Mouse (Mus musculus) midbrain, embryonic 13.5 days (tissue): Measurements from ENCODE around the gene Slc30a10. TPM values are rescaled to one million over a fixed set of nuclear protein-coding genes. Genes with fewer than 3 reads are reported as not detected.
A peak's percentile ranks its signal among the peaks of the same experiment; 100 is the strongest.

Experiments used
- ATAC-seq: fragments of 200-750 bp; cut with Nextera tagmentation; 2 replicates; pipeline ENCODE4 v1.8.0; 2017; ENCODE audit warnings: mild to moderate bottlenecking, moderate TSS enrichment, moderate library complexity
- H3K27ac ChIP-seq: fragments of 300-500 bp; sonication (generic); 2 replicates; pipeline ENCODE4 v1.5.1; 2015; ENCODE audit warnings: inconsistent platforms, mild to moderate bottlenecking, moderate library complexity
- H3K27me3 ChIP-seq: fragments of 300-500 bp; sonication (generic); 2 replicates; pipeline ENCODE4 v1.6.1; 2015; ENCODE audit warnings: mild to moderate bottlenecking, inconsistent platforms
- H3K36me3 ChIP-seq: fragments of 300-500 bp; sonication (generic); 2 replicates; pipeline ENCODE4 v1.6.1; 2015; ENCODE audit warnings: mild to moderate bottlenecking, inconsistent platforms
- H3K4me1 ChIP-seq: fragments of 300-500 bp; sonication (generic); replicated peaks from 2 replicates; pipeline ENCODE4 v1.6.1; 2015; ENCODE audit warnings: inconsistent platforms
- H3K4me2 ChIP-seq: fragments of 300-500 bp; sonication (generic); replicated peaks from 2 replicates; pipeline ENCODE4 v1.6.1; 2015; ENCODE audit warnings: moderate library complexity, mild to moderate bottlenecking, inconsistent platforms
- H3K4me3 ChIP-seq: fragments of 300-500 bp; sonication (generic); replicated peaks from 2 replicates; pipeline ENCODE4 v1.5.1; 2015; ENCODE audit warnings: mild to moderate bottlenecking, inconsistent platforms
- H3K9ac ChIP-seq: fragments of 300-500 bp; sonication (generic); replicated peaks from 2 replicates; pipeline ENCODE4 v1.6.1; 2015; ENCODE audit warnings: mild to moderate bottlenecking, inconsistent platforms
- H3K9me3 ChIP-seq: fragments of 300-500 bp; sonication (generic); 2 replicates; pipeline ENCODE4 v1.6.1; 2016; ENCODE audit warnings: mild to moderate bottlenecking, inconsistent platforms
- WGBS: fragments of 180-500 bp; shearing (Covaris S2); methylation state at CpG from one replicate; pipeline ENCODE4 v1.1.7; 2015; 5-methylcytosine and 5-hydroxymethylcytosine counted together
- polyA plus RNA-seq: library from polyadenylated mRNA; unstranded; fragments of >200 nt; fragmentation: Nextera tagmentation; extraction: Ambion mirVana; gene quantifications from 2 replicates; pipeline ENCODE4 v1.2.1, GENCODE M21; 2015

Gene Slc30a10
- polyA plus RNA-seq, 1 experiment from 2014 or later = 3.1 TPM

DNA sequence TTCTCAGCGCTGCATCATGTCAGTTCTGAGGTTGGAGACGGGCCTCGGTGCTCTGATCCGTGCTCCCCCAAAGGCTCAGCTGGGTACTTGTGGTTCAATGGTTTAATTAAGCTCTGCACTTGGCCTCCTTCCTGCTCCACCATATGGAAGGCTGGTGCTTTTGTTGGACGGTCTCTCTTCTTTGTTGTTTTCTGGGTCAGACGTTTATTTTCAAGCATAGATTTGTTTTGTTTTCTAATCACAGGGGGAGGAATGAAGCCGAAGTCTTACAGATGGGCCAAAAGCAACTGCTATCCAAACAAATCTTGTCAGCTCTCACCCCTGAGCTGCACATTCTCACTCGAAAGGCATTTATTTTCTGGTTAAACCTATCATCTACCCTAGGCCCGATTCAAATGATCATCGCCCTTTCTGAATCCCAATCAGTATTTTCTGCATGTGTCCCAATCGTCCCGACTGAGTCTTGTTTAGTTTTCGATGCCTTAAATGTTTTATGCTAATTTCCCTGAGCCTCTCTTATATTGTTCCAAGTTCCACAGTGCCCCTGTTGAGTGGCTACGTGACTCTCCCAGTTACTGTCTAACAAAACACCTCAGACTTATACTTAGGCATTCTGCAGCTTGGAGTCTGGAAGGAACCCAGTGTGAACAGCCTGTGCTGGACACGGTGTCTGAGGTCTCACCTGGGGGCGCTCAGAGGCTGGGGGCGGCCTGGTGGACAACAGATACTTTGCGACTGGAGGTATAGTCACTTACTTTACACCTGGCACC lies 12.8 kb upstream of the Slc30a10 start:
- Histone ChIP-seq H3K27me3 (no peaks in the 10 kb centered on the region), H3K4me3 (no peak overlapping the region), H3K4me2 (no peak overlapping the region), H3K27ac (peak overlapping the region; percentile 37), H3K9ac (no peak overlapping the region), H3K36me3 (no peaks in the 10 kb centered on the region), H3K4me1 (peaks cover 7% of the 10 kb centered on the region; the same call in 1 of the 2 replicates), H3K9me3 (no peaks in the 10 kb centered on the region)
- ATAC-seq = peak; percentile 90
- 61% methylated on average over 18 of the region's 18 CpGs for WGBS

DNA sequence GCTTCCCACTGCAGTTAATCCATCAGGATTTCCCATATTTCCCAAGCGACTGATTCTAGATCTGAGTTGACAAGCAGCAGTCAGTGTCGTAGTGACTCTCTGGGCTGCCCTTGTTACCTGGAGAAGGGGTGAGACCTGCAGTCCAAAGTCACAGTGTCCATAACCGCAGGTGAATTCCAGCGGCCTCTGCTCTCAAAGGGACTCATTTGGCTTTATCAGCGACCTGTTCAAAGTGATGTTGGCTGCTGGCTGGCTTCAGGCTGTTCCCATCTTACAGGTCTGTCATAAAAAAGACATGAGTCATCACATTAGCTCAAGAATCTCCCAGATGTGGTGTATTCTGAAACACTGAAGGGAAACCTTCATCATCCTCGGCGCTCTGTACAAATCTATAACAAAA lies 5.7 kb upstream of the Slc30a10 start:
- peaks cover 10% of the 10 kb centered on the region for H3K27me3 ChIP-seq
- H3K27ac ChIP-seq = no peak overlapping the region
- ATAC-seq = no peak
- no peak overlapping the region for H3K4me2 ChIP-seq
- H3K9me3 ChIP-seq = no peaks in the 10 kb centered on the region
- WGBS = 86% methylated on average over 7 of the region's 7 CpGs
- H3K4me3 ChIP-seq = no peak overlapping the region
- H3K4me1 ChIP-seq = no peaks in the 10 kb centered on the region
- H3K36me3 ChIP-seq = no peaks in the 10 kb centered on the region
- no peak overlapping the region for H3K9ac ChIP-seq

DNA sequence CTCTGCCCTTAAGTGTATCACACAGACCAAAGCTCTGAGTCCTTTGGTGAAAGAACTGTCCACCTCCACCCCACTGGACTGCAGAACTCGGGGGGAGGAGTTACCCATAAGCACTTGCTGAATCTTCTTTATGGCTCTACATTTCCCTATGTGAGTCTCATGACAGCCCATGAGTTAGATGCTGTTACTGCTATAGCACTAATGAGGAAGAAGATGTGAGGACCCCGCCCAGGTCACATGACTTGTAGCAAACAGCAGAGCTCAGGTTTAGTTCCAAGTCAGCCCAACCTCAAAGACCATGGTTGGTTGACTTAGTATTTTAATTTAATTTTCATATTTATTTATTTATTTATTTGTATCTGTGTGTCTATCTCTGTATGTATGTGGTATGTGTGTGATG lies 4.9 kb upstream of the Slc30a10 start:
- peaks cover 17% of the 10 kb centered on the region for H3K27me3 ChIP-seq
- WGBS = 75% methylated on average over 2 of the region's 2 CpGs
- no peak for ATAC-seq

DNA sequence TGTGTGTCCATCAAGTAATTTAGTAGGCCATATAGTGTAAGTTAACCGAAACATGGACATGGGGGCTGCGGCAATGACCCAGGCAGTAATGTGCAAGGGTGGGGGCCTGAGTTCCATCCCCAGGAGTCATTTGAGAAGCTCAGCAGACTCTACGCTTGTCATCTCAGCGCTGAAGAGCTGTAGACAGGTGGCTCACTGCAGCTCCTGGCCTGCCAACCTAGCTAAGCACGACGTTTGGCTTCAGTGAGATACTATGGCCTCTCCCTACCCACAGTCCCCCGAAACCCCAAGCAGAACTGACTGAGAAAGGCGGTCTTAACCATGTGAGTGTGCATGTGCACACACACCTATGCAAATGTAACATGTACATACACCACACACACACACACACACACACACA lies 3.6 kb upstream of the Slc30a10 start:
- Histone ChIP-seq H3K27me3 (peaks cover 30% of the 10 kb centered on the region), H3K9me3 (no peaks in the 10 kb centered on the region)
- 89% methylated on average over 8 of the region's 8 CpGs for WGBS

More for the DNA sequence above, 4.9 kb upstream of the Slc30a10 start:
- no peak overlapping the region for H3K27ac ChIP-seq
- H3K4me1 ChIP-seq = peaks cover 6% of the 10 kb centered on the region
- H3K9me3 ChIP-seq = no peaks in the 10 kb centered on the region
- no peak overlapping the region for H3K9ac ChIP-seq
- no peaks in the 10 kb centered on the region for H3K36me3 ChIP-seq
- no peak overlapping the region for H3K4me3 ChIP-seq
- no peak overlapping the region for H3K4me2 ChIP-seq

DNA sequence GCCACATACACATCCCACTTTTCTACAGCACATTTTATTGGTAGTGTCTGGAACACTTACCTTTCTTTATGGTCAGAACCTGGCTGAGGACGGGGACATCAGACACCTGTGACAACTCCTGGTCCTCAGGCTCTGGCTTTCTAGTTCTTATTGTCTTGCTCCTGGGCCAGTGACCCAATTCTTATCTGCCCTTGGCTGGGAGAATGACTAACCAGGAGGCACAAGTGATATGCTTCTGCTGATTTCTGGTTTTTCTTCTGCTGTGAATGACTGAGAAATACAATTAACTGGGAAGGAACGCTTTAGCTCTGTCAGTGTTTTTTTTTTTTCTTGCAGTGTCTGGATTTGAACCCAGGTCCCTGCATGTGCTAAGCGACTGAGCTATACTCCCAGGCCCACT lies 3.2 kb upstream of the Slc30a10 start:
- Histone ChIP-seq H3K27ac (no peak overlapping the region), H3K4me3 (no peak overlapping the region)
- ATAC-seq = no peak

More for the DNA sequence above, 3.6 kb upstream of the Slc30a10 start:
- Histone ChIP-seq H3K4me3 (no peak overlapping the region), H3K9ac (no peak overlapping the region), H3K27ac (no peak overlapping the region), H3K36me3 (no peaks in the 10 kb centered on the region), H3K4me2 (no peak overlapping the region), H3K4me1 (peaks cover 14% of the 10 kb centered on the region)
- no peak for ATAC-seq

DNA sequence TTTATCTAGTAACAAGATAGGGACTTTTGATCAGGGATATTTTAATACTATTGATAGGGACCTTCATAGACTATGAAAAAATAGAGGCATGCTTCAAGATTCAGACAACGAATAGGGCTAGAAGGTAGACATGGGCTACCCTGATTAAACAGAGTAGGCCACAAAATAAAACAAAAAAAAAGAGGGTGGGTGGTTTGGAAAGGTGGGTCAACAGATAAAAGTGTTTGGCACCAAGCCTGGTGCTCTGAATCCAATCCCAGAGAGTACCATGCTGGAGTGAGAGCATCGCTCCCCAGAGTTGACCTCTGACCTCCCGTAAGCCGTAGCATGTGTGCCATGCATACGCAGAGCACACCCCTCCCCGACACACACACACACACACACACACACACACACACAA lies 2.2 kb upstream of the Slc30a10 start:
- Histone ChIP-seq H3K27ac (no peak overlapping the region), H3K4me1 (peaks cover 14% of the 10 kb centered on the region), H3K4me2 (no peak overlapping the region), H3K4me3 (no peak overlapping the region), H3K9ac (no peak overlapping the region), H3K36me3 (no peaks in the 10 kb centered on the region), H3K27me3 (peaks cover 42% of the 10 kb centered on the region), H3K9me3 (no peaks in the 10 kb centered on the region)
- ATAC-seq = no peak
- WGBS = 97% methylated on average over 6 of the region's 6 CpGs

More for the DNA sequence above, 3.2 kb upstream of the Slc30a10 start:
- H3K4me1 ChIP-seq = peaks cover 14% of the 10 kb centered on the region
- H3K27me3 ChIP-seq = peaks cover 34% of the 10 kb centered on the region
- H3K9me3 ChIP-seq = no peaks in the 10 kb centered on the region
- 92% methylated on average over 3 of the region's 3 CpGs for WGBS
- H3K9ac ChIP-seq = no peak overlapping the region
- H3K4me2 ChIP-seq = no peak overlapping the region
- H3K36me3 ChIP-seq = no peaks in the 10 kb centered on the region

DNA sequence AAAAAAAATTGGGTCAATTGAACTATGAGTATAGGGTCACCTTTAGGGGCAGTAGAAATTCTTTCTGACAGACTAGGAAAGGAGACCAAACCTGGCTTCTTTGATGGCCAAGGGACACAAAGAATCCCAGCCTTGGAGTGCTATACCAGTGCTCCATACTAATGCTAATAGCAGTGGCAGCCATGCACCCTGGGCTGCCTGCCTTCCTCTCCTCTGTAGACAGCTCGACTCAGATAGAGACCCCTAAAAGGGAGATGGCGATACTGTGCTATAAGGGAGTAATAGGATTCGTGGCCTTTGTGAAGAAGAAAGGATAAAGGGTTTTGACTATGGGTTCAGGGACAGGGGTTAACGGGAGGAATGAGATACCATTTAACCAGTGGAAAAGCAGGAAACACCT lies 504 bp upstream of the Slc30a10 start:
- Histone ChIP-seq H3K9ac (peak overlapping the region; percentile 76; the same call in 1 of the 2 replicates), H3K27ac (no peak overlapping the region), H3K4me3 (peak overlapping the region; percentile 62), H3K27me3 (peaks cover 42% of the 10 kb centered on the region), H3K4me2 (peak overlapping the region; percentile 94), H3K36me3 (no peaks in the 10 kb centered on the region), H3K9me3 (no peaks in the 10 kb centered on the region), H3K4me1 (peaks cover 14% of the 10 kb centered on the region)
- 36% methylated on average over 4 of the region's 4 CpGs for WGBS
- ATAC-seq = peak; percentile 49; the same call in 1 of the 2 replicates

DNA sequence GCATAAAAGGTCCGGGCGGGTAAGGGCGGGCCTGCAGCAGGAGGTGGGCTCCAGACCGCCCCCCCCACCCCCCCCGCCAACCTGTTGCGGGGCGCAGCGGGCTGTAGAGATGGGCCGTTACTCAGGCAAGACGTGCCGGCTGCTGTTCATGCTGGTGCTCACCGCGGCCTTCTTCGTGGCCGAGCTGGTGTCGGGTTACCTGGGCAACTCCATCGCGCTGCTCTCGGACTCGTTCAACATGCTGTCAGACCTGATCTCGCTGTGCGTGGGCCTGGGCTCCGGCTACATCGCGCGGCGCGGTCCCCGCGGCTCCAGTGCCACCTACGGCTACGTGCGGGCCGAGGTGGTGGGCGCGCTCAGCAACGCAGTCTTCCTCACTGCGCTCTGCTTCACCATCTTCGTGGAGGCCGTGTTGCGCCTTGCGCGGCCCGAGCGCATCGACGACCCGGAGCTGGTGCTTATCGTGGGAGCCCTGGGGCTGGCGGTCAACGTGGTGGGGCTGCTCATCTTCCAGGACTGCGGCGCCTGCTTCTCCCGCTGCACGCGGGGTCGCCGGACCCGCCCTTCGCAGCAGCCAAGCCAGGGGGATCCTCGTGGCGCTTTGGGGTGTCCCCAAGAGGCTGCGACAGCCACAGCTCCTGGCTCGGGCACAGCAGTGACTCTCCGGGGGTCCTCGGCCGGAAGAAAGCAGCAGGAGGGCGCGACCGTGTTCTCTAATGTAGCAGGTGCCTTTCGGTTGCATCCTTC lies 480 bp downstream of the Slc30a10 start:
- Histone ChIP-seq H3K9ac (peak overlapping the region; percentile 76), H3K36me3 (no peaks in the 10 kb centered on the region), H3K4me2 (peak overlapping the region; percentile 94), H3K9me3 (no peaks in the 10 kb centered on the region), H3K4me3 (peak overlapping the region; percentile 62), H3K27ac (no peak overlapping the region), H3K27me3 (peaks cover 42% of the 10 kb centered on the region), H3K4me1 (peaks cover 14% of the 10 kb centered on the region)
- WGBS = under 1% methylated on average over 71 of the region's 71 CpGs
- ATAC-seq = peak; percentile 80

DNA sequence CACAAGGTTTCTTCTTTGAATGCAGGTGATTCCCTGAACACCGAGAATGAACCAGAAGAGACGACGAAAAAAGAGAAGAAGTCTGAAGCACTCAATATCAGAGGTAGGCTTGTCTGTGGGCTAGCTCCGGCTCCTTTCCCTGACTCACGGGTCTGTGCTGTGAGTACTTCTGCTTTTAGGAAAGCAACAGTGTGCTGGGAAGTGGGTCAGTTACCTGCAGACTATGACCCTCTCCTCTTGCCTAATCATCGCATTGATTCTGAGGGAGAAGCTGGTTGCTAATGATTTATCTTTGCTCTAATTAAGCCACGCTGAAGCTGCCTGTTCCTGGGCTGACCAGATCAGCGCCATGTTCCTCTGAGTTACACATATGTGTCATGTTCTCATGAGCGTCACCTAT lies 1.7 kb downstream of the Slc30a10 start:
- H3K9ac ChIP-seq = no peak overlapping the region
- no peak overlapping the region for H3K27ac ChIP-seq
- H3K4me3 ChIP-seq = peak overlapping the region; percentile 62
- no peak for ATAC-seq
- peaks cover 14% of the 10 kb centered on the region for H3K4me1 ChIP-seq
- 86% methylated on average over 9 of the region's 9 CpGs for WGBS
- H3K4me2 ChIP-seq = peak overlapping the region; percentile 94
- H3K27me3 ChIP-seq = peaks cover 42% of the 10 kb centered on the region
- H3K9me3 ChIP-seq = no peaks in the 10 kb centered on the region
- H3K36me3 ChIP-seq = no peaks in the 10 kb centered on the region

DNA sequence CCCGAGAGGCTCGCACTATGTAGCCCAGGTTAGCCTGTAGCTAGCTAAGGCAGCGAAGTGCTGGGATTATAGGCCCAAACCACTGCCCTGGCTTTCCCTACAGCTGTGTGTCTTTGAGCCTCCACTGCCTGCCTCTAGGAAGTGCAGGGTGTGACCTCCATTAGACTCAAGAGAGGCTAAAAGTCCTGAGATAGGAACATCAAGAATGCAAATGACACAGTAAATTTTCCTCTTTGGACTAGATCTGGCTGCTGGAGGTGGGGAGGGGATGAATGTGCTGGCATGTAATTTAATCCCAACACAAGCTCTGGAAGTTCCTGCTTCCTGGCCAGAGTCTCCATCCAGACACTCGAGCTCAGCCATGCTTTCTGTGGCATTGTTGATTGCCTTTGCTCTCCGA lies 5.4 kb downstream of the Slc30a10 start:
- Histone ChIP-seq H3K27ac (no peak overlapping the region), H3K36me3 (no peaks in the 10 kb centered on the region), H3K9me3 (no peaks in the 10 kb centered on the region), H3K27me3 (peaks cover 22% of the 10 kb centered on the region), H3K4me3 (no peak overlapping the region), H3K4me1 (peaks cover 9% of the 10 kb centered on the region), H3K9ac (no peak overlapping the region), H3K4me2 (no peak overlapping the region)
- ATAC-seq = no peak
- WGBS = 89% methylated on average over 5 of the region's 5 CpGs

DNA sequence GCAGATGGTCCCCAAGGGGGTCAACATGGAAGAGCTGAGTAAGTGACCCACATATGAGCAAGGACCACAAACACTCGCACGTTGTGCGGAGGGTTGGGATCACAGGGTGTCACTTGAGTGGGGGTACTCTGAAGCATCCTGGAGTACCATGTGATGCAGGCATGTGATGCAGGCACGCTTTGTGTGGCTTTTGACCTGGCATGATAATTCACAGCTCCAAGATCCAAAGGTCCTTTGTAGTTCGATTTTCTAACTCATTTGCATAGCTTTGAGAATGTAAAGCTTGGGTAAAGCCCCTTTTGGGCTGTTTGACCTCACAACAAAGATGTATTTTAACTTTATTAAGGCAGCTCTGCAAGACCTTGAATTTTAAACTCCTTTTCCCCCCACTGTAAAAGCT lies 8.2 kb downstream of the Slc30a10 start:
- no peak for ATAC-seq
- H3K27ac ChIP-seq = no peak overlapping the region
- no peak overlapping the region for H3K9ac ChIP-seq
- no peaks in the 10 kb centered on the region for H3K27me3 ChIP-seq
- 0 out of 2 replicates have a peak, but pooled peaks cover 4% of the 10 kb centered on the region for H3K4me1 ChIP-seq
- H3K4me3 ChIP-seq = no peak overlapping the region
- H3K4me2 ChIP-seq = no peak overlapping the region
- 65% methylated on average over 5 of the region's 5 CpGs for WGBS
- no peaks in the 10 kb centered on the region for H3K36me3 ChIP-seq
- H3K9me3 ChIP-seq = no peaks in the 10 kb centered on the region

DNA sequence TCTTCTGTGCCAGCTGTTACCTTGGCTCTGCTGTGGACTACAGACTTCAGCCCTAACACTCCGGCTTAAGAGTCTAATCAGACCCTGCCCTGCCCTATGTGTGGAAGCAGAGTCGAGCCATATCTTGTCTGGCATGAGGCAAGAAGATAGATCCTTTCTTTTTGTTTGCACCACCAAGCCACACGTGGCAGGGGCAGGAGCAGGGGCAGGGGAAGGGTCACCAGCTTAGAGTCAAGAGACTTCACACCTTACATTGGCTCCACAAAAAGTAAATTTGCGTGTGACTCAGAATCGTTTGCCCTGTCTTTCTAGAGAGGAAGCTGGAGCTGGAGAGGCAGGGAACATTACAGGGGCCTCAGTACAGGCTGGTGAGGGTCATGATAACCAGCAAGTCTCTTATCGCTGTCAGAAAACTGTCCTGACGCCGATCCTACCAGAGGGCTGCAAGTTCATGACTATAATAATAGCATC lies 14.9 kb downstream of the Slc30a10 start:
- H3K27ac ChIP-seq = no peak overlapping the region
- no peak for ATAC-seq
- 82% methylated on average over 8 of the region's 8 CpGs for WGBS

More for the DNA sequence above, 14.9 kb downstream of the Slc30a10 start:
- Histone ChIP-seq H3K4me3 (no peak overlapping the region), H3K9me3 (no peaks in the 10 kb centered on the region), H3K4me2 (no peak overlapping the region), H3K27me3 (no peaks in the 10 kb centered on the region), H3K4me1 (no peaks in the 10 kb centered on the region), H3K9ac (no peak overlapping the region), H3K36me3 (no peaks in the 10 kb centered on the region)
